Mouse (Mus musculus): ENCODE data around the gene Eva1a.

The Eva1a gene

DNA sequence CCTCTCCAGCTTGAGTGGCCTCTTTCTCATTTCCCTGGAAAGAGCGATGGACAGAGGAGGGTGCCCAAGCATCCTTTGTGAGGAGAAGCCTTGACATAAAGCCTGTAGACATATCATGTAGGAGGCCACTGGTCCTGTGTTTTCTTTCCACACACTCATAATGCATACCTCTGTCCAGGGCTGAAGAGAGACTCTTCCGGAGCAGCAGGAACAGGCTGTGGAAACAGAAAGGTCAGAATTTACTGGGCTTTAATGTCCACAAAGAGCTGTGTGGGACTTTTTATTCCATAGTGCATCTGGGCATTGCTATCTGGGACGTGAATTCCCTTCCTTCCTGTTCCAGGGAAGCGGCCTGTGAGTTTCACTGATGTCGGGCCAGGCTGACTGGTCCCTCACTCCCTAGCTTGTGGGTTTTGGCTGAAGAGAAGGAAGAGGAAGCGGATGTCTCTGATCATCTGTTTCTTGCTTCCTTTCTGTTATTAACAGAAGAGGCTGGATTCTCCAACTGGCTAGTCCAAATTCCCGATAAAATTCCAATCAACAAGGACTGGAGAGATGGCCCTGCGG is 25.8 kb downstream of the Eva1a start:
- no peak for DNase-seq (ENCODE audit: low spot score)

- DNase-seq (ENCODE audit: low spot score) = no peak
Observed at GRCm38 (mm10) chr6:82070459-82070858, 29.6 kb downstream of the Eva1a start.

- no peak for DNase-seq (ENCODE audit: low spot score)
Observed at GRCm38 (mm10) chr6:82073011-82073410, 32.2 kb downstream of the Eva1a start.

- no peak for DNase-seq (ENCODE audit: low spot score)
Observed at GRCm38 (mm10) chr6:82073567-82073966, 32.7 kb downstream of the Eva1a start.

- DNase-seq (ENCODE audit: low spot score) = no peak
Observed at GRCm38 (mm10) chr6:82076364-82076763, 35.5 kb downstream of the Eva1a start.

DNA sequence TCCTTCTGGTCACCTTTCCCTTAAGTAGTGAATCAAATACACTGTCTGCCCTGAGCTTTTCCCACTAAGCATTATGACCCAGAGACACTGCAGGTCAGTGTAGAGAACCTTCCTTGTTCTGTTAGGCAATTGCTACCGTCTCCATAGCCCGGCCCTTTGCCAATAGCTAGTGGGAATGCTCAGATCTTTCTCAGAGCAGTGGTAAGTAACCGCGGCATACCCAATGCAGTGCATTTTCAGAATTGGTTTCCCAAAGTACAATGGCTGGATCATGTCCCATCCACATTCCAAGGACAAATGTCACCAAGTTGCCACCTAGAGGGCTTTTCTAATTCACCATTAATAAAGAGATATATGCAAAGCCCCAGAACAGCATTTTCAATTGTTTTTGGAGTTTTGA is 38.0 kb downstream of the Eva1a start:
- no peak for DNase-seq (ENCODE audit: low spot score)

DNA sequence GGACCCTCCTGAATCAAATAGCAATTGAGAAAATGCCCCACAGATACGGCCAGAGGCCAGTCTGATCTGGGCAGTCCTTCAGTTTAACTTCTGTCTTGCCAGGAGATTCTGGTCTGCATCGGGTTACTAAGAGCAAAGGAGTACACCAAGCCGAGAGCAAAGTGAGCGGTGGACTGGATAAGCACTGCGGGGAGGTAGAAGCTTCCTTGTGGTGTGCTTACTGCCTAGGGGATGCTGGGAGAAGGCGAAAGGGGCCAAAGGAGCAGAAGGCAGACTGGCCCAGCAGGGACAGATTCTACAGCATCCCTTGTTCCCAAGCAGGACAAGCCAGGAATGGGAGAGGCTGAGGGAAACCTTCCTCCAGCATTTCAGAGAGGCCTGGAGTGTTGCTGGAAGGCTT is 42.8 kb downstream of the Eva1a start:
- DNase-seq (ENCODE audit: low spot score) = no peak

DNA sequence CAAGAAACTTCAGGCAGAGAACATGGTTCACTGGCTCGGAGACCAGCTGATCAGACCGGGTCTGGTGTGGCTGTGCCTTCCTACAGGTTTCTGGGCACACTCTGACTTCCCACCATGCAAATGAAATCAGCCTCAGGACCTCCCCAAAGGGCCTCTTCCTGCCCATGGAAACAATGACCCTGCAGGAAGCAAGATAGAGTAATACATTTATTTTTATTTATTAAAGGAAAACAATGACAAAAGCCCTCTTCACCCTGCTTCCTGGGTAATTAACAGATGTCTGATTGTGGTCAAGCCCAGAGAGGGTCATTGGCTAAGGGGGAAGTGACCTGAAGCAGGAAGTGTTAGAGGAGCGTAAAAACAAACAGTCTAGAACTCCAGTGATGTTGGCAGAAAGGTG is 43.4 kb downstream of the Eva1a start:
- DNase-seq (ENCODE audit: low spot score) = no peak

- DNase-seq (ENCODE audit: low spot score) = no peak
Observed at GRCm38 (mm10) chr6:82085313-82085908, 44.6 kb downstream of the Eva1a start.

DNA sequence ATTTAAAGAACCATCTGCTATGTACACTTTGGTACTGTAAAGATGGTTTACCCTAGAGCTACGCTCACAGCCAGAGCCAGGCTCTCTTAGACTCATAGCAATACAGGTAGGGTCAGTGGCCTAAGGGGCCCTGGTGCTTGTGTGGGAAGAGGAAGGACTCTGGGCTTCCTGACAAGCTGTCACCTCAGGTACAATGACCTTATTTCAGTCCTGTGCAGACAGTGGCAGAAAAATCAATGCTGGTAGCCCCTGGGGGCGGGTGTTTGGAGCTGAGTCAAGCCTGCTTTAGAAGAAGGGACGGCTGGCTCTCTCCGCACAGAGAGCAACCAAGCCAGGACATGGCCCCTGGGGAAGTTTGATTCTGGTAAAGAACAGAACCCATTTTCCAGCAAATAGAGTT is 47.3 kb downstream of the Eva1a start:
- no peak for DNase-seq (ENCODE audit: low spot score)

DNA sequence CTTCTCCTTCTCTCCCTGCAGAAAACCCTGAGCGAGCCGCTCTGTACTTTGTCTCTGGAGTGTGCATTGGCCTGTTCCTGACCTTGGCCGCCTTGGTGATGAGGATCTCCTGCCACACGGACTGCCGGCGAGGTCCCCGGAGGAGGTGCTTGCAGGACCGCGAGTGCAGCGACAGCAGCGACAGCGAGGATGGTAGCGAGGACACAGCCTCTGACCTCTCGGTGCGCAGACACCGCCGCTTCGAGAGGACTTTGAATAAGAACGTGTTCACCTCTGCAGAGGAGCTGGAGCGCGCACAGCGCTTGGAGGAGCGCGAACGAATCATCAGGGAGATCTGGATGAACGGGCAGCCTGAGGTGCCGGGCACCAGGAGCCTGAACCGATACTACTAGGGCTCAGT is 50.9 kb downstream of the Eva1a start:
- DNase-seq (ENCODE audit: low spot score) = peak; percentile 14

DNA sequence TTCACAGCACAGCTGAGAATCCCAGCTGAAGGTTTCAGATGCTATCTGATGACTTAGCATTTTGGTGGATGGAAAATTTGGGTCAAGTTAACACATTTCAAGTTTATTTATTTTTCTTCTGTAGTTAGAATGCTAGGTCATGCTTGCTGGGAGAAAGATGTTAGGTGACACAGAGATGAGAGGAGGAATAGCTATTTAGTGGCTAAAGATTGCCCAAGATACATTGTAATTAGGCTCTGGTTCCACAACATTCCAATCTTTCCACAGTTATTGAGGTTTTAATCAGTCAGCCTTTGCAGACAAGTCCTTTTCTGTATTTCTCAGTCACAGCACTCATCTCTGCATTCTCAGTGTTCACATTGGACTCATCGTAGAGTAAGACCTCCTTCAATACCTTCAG is 56.9 kb downstream of the Eva1a start:
- no peak for DNase-seq (ENCODE audit: low spot score)

- no peak for DNase-seq (ENCODE audit: low spot score)
Observed at GRCm38 (mm10) chr6:82098456-82098855, 57.6 kb downstream of the Eva1a start.

DNA sequence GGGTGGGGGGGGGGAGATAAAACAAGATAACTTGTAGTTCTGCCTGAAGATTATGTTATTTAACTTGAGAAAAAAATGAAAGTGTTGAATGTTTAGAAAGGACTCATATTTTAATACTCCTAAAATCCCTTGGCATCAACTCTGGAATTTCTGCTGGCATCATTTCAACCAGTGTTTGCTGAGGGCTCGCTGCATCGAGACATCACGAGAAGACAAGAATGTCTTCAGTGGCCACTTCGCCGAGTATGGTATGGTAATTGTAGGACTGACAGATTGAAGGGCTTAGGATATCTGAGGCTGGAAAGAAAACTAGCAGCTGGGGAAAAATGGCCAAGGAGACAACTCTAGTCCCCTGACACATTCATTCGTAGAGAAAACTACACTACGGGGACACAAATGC is 69.6 kb downstream of the Eva1a start:
- no peak for DNase-seq (ENCODE audit: low spot score)

DNA sequence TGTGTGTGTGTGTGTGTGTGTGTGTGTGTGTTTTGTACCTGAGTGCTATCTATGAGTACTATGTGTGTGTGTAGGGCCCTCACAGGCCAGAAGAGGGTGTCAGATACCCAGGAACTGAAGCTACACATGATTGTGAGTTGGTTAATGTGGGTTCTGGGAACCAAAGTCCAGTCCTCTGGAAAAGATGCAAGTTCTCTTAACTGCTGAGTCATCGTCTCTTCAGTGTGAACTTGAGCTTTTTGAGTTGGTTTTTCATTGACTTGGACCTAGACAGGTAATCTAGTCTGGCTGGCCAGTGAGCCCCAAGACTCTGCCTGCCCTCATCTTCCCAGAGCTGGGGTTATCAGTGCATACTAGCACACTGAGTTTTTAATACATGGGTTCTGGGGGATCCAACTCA is 70.3 kb downstream of the Eva1a start:
- DNase-seq (ENCODE audit: low spot score) = no peak

DNA sequence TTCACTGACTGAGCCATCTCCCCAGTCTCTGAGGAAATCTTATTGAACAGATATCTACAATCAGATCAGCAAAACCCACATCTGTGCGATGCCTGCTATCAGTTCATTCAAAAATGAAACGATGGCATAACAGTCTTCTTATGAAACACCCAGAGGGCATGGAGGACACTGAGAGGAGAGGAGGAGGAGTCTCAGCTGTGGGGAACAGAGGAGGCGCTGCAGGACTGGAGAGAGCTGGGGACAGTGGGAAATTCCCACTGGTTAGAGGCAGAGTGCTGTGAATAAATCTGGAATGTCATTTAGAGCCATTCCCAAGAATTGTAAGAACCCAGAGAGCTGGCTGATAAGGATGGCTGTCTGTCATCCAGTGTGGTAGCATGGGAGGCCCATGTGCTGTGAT is 70.7 kb downstream of the Eva1a start:
- DNase-seq (ENCODE audit: low spot score) = no peak

DNA sequence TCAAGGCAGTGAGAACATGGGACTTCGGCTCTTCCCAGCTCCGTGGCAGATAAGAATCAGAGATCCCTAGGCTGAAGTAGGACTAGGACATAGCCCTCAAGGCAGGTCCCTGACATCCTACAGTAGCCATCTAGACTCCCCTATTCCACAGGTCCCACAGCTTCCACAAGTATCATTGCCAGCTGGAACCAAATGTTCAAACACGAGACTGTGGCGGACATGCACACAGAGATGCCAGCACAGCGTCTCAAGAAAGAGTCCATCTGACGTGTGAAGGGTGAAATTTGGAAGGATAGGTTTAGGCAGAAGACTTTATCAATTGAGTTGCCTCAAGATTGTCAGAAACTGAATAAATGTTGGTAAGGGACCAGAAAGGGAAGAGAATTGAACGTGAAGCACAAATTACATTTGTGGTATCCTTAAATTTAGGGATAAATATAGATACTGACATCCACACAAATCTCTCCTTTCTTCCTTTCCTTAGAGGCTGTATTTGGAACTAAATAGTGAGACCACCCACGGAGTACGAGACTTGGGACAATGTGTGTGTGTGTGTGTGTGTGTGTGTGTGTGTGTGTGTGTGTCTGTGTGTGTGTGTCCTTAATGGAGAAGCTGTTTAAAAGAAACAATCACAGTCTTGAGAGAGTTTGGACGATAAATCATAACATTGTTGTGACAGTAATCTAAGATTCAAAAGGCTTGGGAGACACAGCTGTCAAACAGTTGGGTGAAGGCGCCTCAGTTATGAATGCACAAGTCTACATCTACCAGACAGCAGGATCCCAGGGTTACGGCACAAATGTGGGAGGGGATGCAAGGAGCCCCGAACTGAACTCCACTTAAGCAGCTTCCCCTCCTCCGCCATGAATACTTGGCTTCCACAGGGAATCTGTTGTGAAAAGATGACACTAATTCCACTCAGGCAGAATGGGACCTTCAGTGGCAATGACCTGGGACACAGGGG is 71.6 kb downstream of the Eva1a start:
- DNase-seq (ENCODE audit: low spot score) = no peak

DNA sequence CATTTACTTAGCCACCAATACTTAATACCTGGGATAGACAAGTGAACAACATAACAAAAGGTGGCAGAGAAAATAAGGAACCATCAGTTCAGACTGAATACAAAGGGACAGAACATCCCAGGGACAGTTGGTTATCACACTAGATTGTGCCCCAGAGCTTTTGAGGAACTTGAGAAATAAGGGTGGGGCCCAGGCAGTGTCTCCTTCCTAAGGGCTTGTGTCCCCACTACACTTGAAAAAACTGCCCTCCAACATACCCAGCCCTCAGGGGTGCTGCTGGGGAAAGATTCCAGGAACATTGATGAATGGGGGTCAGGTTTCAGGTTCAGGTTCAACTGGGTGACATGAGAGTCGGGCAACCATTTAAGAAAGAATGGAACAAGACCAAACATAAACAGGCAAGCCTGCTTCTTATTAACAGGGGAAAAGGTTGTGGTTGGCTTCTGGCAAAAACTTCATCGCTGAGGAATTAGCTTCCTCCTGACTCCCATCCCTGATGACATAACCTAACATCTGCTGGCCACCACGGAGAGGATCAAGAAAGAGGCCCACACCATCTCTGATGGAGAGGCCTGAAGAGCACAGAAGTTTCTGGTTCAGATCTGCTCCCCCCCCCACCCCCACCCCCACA is 74.6 kb downstream of the Eva1a start:
- DNase-seq (ENCODE audit: low spot score) = no peak

DNA sequence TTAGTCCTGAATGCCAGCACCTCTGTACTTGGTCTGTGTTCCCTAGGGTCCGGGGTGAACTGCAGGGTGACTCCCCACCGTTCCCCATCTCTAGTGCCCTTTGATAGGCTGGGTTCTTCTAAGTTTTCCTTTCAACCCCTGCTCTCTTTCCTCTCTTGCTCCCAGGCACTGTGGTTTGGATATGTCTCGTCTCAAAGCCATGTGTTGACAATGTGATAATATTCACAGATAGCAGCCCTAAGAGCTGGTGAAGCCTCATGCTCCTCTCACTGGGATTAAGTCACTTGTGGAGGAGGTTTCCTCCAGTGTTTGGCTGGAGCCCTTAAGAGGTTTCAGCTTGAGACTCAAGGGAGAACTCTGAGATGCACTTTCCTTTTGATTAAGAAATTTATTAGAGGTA is 75.3 kb downstream of the Eva1a start:
- DNase-seq (ENCODE audit: low spot score) = no peak

DNA sequence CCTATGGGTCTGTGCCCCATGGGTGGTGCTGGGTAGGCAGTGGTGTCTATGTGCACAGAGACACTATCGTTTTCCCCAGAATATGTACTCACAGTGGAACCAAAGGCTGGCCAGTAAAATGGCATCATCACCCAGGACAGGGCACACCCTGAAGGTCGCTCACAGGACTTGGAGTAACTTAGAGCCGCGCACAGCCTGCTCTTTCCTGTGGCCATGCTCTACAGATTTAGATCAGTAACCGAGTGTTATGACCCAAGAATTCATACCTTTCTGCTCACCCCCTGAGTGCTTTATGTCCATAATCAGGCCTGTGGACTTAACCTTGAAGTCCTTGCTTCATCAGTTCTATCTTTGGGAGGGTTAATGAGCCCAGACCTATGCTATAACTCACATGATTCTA is 77.0 kb downstream of the Eva1a start:
- DNase-seq (ENCODE audit: low spot score) = no peak

DNA sequence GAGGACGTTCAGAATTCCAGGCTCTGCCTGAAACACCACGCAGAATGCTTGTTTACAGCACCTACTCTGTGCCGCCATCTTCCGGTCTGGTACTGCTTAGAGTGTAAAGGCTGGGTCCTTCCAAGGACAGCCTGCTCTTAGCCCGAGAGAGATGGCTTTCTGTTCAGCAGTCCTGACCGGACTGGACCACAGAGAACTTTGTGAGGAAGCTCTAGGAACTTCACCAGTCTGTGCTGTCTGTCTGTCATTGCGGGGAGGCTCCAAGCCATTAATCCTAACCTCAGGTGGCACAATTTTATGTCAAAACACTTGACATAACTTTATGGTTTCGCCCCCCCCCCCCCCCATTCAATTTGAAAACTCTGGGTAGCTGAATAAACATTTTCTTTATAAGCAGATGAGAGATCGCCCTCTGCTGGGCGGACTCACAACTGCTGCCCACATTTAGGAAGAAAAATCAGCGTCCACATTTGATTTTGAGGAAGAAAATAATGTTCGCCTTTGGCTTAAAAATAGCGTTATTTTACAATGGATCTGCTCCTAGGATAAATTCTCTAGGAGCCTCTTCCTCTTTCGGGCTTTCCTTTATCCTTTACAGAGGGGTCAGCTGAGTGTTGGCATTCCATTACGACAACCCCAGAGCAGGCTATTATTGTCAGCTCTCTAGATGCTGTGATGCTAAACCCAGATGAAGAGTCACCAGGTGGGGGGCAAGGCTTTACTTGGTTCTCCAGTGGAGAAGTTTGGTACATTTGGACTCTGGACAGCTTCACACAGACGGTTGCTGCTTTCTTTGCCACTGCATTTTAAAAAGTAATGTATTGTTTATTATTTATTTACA is 78.7 kb downstream of the Eva1a start:
- DNase-seq (ENCODE audit: low spot score) = peak; percentile 62

DNA sequence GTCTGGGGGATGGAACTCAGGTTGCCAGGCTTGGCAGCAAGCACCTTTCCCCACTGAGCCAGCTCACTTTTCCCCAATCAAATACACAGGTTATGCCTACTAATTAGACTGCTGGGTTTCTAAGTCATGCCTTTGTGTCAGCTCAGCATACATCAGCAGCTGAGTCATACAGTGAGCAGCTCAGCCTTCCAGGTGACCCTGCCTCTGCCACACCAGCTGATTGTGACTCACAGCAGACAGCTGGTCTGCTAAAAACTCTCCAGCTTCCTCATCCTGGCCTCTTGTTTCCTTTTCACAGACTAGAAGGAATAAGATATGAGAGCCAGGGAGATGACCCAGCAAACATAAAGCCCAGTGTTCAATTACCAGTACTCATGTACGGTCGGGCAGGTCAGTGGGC is 84.3 kb downstream of the Eva1a start:
- DNase-seq (ENCODE audit: low spot score) = no peak
